Mouse (Mus musculus) urinary bladder, postnatal 14 days (tissue): ENCODE measurements around the gene Zfp976.
"Not testable (repeated sequence)": the region's sequence is repeated elsewhere in the genome, so short reads cannot be mapped to it uniquely, and the experiment has no call there.

ENCODE experiments used
- DNase-seq: peaks from one replicate; pipeline ENCODE4 v3.0.0; 2021; ENCODE audit warnings: low spot score

The Zfp976 gene

GRCm38 (mm10) chr7:42642152-42643115, at the start of gene Zfp976:
TSS of gene Zfp976 (minus strand) at chr7:42642588.
- peak; percentile 76 for DNase-seq

- DNase-seq = not testable (repeated sequence)
Measured at GRCm38 (mm10) chr7:42680081-42680480, 37.7 kb upstream of the Zfp976 start.

GRCm38 (mm10) chr7:42679646-42680045, 37.3 kb upstream of the Zfp976 start:
- DNase-seq = not testable (repeated sequence)

GRCm38 (mm10) chr7:42660140-42660539, 17.8 kb upstream of the Zfp976 start:
- DNase-seq = not testable (repeated sequence)

GRCm38 (mm10) chr7:42655211-42655610, 12.8 kb upstream of the Zfp976 start:
- not testable (repeated sequence) for DNase-seq

GRCm38 (mm10) chr7:42643120-42643620, 782 bp upstream of the Zfp976 start:
- not testable (repeated sequence) for DNase-seq

- DNase-seq = not testable (repeated sequence)
Measured at GRCm38 (mm10) chr7:42631031-42631430, 11.4 kb downstream of the Zfp976 start.

GRCm38 (mm10) chr7:42595666-42596065, 46.7 kb downstream of the Zfp976 start:
- not testable (repeated sequence) for DNase-seq

- not testable (repeated sequence) for DNase-seq
Measured at GRCm38 (mm10) chr7:42592413-42592812, 50.0 kb downstream of the Zfp976 start, which contains the start of gene Zfp977. TSS of gene Zfp977 (minus strand) at chr7:42592547.

- DNase-seq = not testable (repeated sequence)
Measured at GRCm38 (mm10) chr7:42591311-42591710, 51.1 kb downstream of the Zfp976 start.

GRCm38 (mm10) chr7:42578488-42578887, 63.9 kb downstream of the Zfp976 start, which contains the start of gene Gm21028:
TSS of gene Gm21028 (minus strand) at chr7:42578588.
- no peak for DNase-seq
